Mouse (Mus musculus): ENCODE measurements around the gene Trhr2.

GRCm38 (mm10) chr8:122322792-122323191 is 37.8 kb downstream of the Trhr2 start:
- TF ChIP-seq CTCF (IDR thresholded peaks at IDR 0.05; ENCODE audit: low read depth), result no peak
- peak; percentile 53; the same call in 1 of the 2 replicates for TF ChIP-seq EP300 (IDR thresholded peaks at IDR 0.05; ENCODE audit: low read depth)
